Mouse (Mus musculus) liver, embryonic 16.5 days (tissue): Measurements from ENCODE around the gene Tent4a. TPM values are rescaled to one million over a fixed set of nuclear protein-coding genes. Genes with fewer than 3 reads are reported as not detected.

Source experiments
- ATAC-seq: fragments of 200-750 bp; cut with Nextera tagmentation; 2 replicates; pipeline ENCODE4 v1.8.0; 2017; ENCODE audit warnings: low read depth, mild to moderate bottlenecking, moderate number of reproducible peaks, moderate library complexity
- H3K27ac ChIP-seq: fragments of 300-500 bp; sonication (generic); 2 replicates; pipeline ENCODE4 v1.5.1; 2014; ENCODE audit warnings: mild to moderate bottlenecking, low read length
- H3K27me3 ChIP-seq: fragments of 300-500 bp; sonication (generic); 2 replicates; pipeline ENCODE4 v1.6.1; 2014; ENCODE audit warnings: low read depth, low read length, mixed read lengths; ENCODE audit not compliant: control insufficient read depth, insufficient read depth
- H3K36me3 ChIP-seq: fragments of 300-500 bp; sonication (generic); 2 replicates; pipeline ENCODE4 v1.6.1; 2014; ENCODE audit warnings: mild to moderate bottlenecking; ENCODE audit not compliant: control insufficient read depth, insufficient read depth
- H3K4me1 ChIP-seq: fragments of 300-500 bp; sonication (generic); 2 replicates; pipeline ENCODE4 v1.6.1; 2014; ENCODE audit warnings: low read depth, low read length, mixed read lengths; ENCODE audit not compliant: control insufficient read depth
- H3K4me2 ChIP-seq: fragments of 300-500 bp; sonication (generic); 2 replicates; pipeline ENCODE4 v1.6.1; 2014; ENCODE audit warnings: low read depth, low read length, mixed read lengths
- H3K4me3 ChIP-seq: fragments of 300-500 bp; sonication (generic); 2 replicates; pipeline ENCODE4 v1.5.1; 2014; ENCODE audit warnings: low read depth, mild to moderate bottlenecking, low read length
- H3K9ac ChIP-seq: fragments of 300-500 bp; sonication (generic); 2 replicates; pipeline ENCODE4 v1.6.1; 2014; ENCODE audit warnings: low read depth, low read length
- H3K9me3 ChIP-seq: fragments of 300-500 bp; sonication (generic); replicated peaks from 2 replicates; pipeline ENCODE4 v1.6.1; 2016; ENCODE audit warnings: low read length; ENCODE audit not compliant: control insufficient read depth
- WGBS: fragments of 180-500 bp; shearing (Covaris S2); extraction: QIAGEN DNeasy Blood & Tissue Kit; methylation state at CpG from one replicate; pipeline ENCODE4 v1.1.7; 2014; ENCODE audit not compliant: insufficient replicate concordance; 5-methylcytosine and 5-hydroxymethylcytosine counted together
- polyA plus RNA-seq: library from polyadenylated mRNA; unstranded; fragments of >200 nt; fragmentation: Nextera tagmentation; extraction: Ambion mirVana; gene quantifications from 2 replicates; pipeline ENCODE4 v1.2.1, GENCODE M21; 2015

The Tent4a gene
- polyA plus RNA-seq, 1 experiment from 2014 or later: 1.5 TPM

GRCm38 (mm10) chr13:69455476-69456175 lies 78.8 kb downstream of the Tent4a start:
- Histone ChIP-seq H3K9ac (no peak overlapping the region), H3K36me3 (no peaks in the 10 kb centered on the region), H3K9me3 (no peaks in the 10 kb centered on the region), H3K4me2 (no peak overlapping the region), H3K4me3 (no peak overlapping the region), H3K27ac (no peak overlapping the region), H3K27me3 (no peaks in the 10 kb centered on the region), H3K4me1 (no peaks in the 10 kb centered on the region)
- 68% methylated on average over 14 of the region's 14 CpGs for WGBS
- ATAC-seq: no peak

Other genes starting within 250 kb of the Tent4a start
- 71.2 and 77.1 TPM in 2 replicates for gene Nsun2, start 871 bp downstream of the Tent4a start, polyA plus RNA-seq
- 2.0 and 3.9 TPM in 2 replicates for gene Srd5a1, start 76.8 kb upstream of the Tent4a start, polyA plus RNA-seq
- 0.02 and 0.16 TPM in 2 replicates for gene Ube2ql1, start 205.3 kb upstream of the Tent4a start, polyA plus RNA-seq